Mouse (Mus musculus) forebrain, embryonic 13.5 days (tissue): Measurements from ENCODE around the gene Arid1b. TPM values are rescaled to one million over a fixed set of nuclear protein-coding genes. Genes with fewer than 3 reads are reported as not detected.

Source experiments
- ATAC-seq: fragments of 200-750 bp; cut with Nextera tagmentation; 2 replicates; pipeline ENCODE4 v1.8.0; 2017
- H3K27ac ChIP-seq: fragments of 300-500 bp; sonication (generic); 2 replicates; pipeline ENCODE4 v1.5.1; 2015; ENCODE audit warnings: inconsistent platforms, mild to moderate bottlenecking, moderate library complexity
- H3K27me3 ChIP-seq: fragments of 300-500 bp; sonication (generic); 2 replicates; pipeline ENCODE4 v1.6.1; 2015; ENCODE audit warnings: mild to moderate bottlenecking, inconsistent platforms
- H3K36me3 ChIP-seq: fragments of 300-500 bp; sonication (generic); 2 replicates; pipeline ENCODE4 v1.6.1; 2015; ENCODE audit warnings: mild to moderate bottlenecking, inconsistent platforms; ENCODE audit not compliant: poor library complexity, severe bottlenecking
- H3K4me1 ChIP-seq: fragments of 300-500 bp; sonication (generic); 2 replicates; pipeline ENCODE4 v1.6.1; 2015; ENCODE audit warnings: inconsistent platforms
- H3K4me2 ChIP-seq: fragments of 300-500 bp; sonication (generic); 2 replicates; pipeline ENCODE4 v1.6.1; 2015; ENCODE audit warnings: inconsistent platforms, mild to moderate bottlenecking, moderate library complexity
- H3K4me3 ChIP-seq: fragments of 300-500 bp; sonication (generic); 2 replicates; pipeline ENCODE4 v1.5.1; 2015; ENCODE audit warnings: mild to moderate bottlenecking, inconsistent platforms
- H3K9ac ChIP-seq: fragments of 300-500 bp; sonication (generic); 2 replicates; pipeline ENCODE4 v1.6.1; 2015; ENCODE audit warnings: mild to moderate bottlenecking, inconsistent platforms
- H3K9me3 ChIP-seq: fragments of 300-500 bp; sonication (generic); replicated peaks from 2 replicates; pipeline ENCODE4 v1.6.1; 2016; ENCODE audit warnings: inconsistent platforms
- WGBS: fragments of 180-500 bp; shearing (Covaris S2); methylation state at CpG from one replicate; pipeline ENCODE4 v1.1.7; 2015; 5-methylcytosine and 5-hydroxymethylcytosine counted together
- polyA plus RNA-seq: library from polyadenylated mRNA; unstranded; fragments of >200 nt; fragmentation: Nextera tagmentation; extraction: Ambion mirVana; gene quantifications from 2 replicates; pipeline ENCODE4 v1.2.1, GENCODE M21; 2015

Arid1b gene
- polyA plus RNA-seq, 1 experiment from 2014 or later, result 11.7 TPM

DNA sequence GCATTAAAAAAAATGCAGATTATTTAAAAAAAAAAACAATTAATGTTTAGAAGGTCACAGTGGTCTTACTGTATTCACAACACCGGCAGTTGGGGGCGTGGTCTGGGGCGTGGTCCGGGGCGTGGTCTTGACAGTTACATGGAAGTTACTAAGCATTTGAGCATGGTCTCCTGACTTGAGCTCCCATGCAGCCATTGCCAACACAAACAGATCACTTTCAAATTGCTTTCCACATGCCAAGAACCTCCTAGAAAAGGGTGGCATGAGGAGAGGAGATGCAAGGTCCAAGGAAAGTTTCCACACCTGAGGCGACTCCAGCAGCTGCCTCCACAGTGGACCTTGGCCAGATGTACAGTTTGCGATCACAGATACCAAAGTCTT lies 383.8 kb downstream of the Arid1b start:
- Histone ChIP-seq H3K4me2 (peak overlapping the region; percentile 27), H3K9ac (no peak overlapping the region), H3K27ac (no peak overlapping the region), H3K27me3 (no peaks in the 10 kb centered on the region), H3K4me1 (peaks cover 14% of the 10 kb centered on the region), H3K36me3 (no peaks in the 10 kb centered on the region), H3K4me3 (no peak overlapping the region), H3K9me3 (no peaks in the 10 kb centered on the region)
- no peak for ATAC-seq
- 34% methylated on average over 7 of the region's 7 CpGs for WGBS

DNA sequence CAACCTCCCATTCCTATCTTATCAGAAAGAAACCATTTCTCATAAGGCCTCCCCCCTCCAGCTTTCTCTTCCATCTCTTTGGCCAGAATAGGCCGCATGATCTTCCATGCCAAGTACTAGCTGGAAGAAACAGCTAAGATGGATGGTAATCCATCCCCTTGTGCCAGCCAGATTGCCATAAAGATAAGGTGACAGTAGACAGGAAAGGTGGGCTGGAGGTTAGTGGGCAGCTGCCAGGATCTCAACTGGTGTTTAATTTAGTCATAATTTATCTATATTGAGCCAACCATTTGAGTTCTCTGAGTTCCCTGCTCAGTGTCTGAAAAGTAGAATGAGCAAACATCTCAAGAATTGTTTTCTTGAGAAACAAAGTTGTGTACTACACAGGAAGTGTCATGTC lies 391.6 kb downstream of the Arid1b start:
- Histone ChIP-seq H3K27ac (no peak overlapping the region), H3K27me3 (no peaks in the 10 kb centered on the region), H3K4me1 (peaks cover 4% of the 10 kb centered on the region; the same call in 1 of the 2 replicates), H3K4me2 (no peak overlapping the region), H3K9me3 (no peaks in the 10 kb centered on the region), H3K36me3 (no peaks in the 10 kb centered on the region), H3K4me3 (no peak overlapping the region), H3K9ac (no peak overlapping the region)
- WGBS, result 100% methylated on average over 1 of the region's 1 CpGs
- no peak for ATAC-seq

GRCm38 (mm10) chr17:5386885-5387545 lies 392.9 kb downstream of the Arid1b start:
- ATAC-seq, result no peak
- peaks cover 8% of the 10 kb centered on the region; the same call in 1 of the 2 replicates for H3K4me1 ChIP-seq
- WGBS, result 90% methylated on average over 12 of the region's 12 CpGs
- H3K9ac ChIP-seq, result no peak overlapping the region
- no peak overlapping the region for H3K4me2 ChIP-seq
- no peak overlapping the region for H3K27ac ChIP-seq
- H3K4me3 ChIP-seq, result no peak overlapping the region
- no peaks in the 10 kb centered on the region for H3K27me3 ChIP-seq
- no peaks in the 10 kb centered on the region for H3K9me3 ChIP-seq
- no peaks in the 10 kb centered on the region for H3K36me3 ChIP-seq

DNA sequence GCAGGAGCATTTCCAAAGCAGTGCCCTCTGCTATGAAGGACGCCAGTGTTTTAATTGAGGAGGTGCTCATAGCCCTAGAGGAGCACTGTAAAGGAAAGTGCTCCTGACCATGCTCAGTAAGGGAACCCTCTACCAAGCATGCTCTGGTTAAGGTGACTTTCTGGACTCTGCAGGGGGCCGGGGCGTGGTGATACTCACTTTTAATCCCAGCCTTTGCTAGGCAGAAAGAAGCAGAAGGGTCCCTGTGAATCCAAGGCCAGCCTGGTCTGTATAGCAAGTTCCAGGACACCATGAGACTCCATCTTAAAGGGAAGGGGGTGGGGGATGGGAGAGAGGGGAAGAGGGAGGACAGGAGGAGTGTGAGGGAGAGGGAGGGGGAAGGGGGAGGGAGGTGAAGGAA lies 394.2 kb downstream of the Arid1b start:
- H3K9ac ChIP-seq, result no peak overlapping the region
- no peaks in the 10 kb centered on the region for H3K36me3 ChIP-seq
- no peak overlapping the region for H3K4me2 ChIP-seq
- no peaks in the 10 kb centered on the region for H3K9me3 ChIP-seq
- no peak for ATAC-seq
- H3K4me3 ChIP-seq, result no peak overlapping the region
- no peaks in the 10 kb centered on the region for H3K27me3 ChIP-seq
- 68% methylated on average over 3 of the region's 3 CpGs for WGBS
- H3K4me1 ChIP-seq, result peaks cover 8% of the 10 kb centered on the region; the same call in 1 of the 2 replicates
- H3K27ac ChIP-seq, result no peak overlapping the region

- Histone ChIP-seq H3K9me3 (no peaks in the 10 kb centered on the region), H3K27ac (no peak overlapping the region), H3K4me3 (no peak overlapping the region), H3K4me1 (peaks cover 8% of the 10 kb centered on the region; the same call in 1 of the 2 replicates), H3K36me3 (no peaks in the 10 kb centered on the region), H3K4me2 (no peak overlapping the region), H3K9ac (no peak overlapping the region; the same call in 1 of the 2 replicates), H3K27me3 (0 out of 2 replicates have a peak, but pooled peaks cover 3% of the 10 kb centered on the region)
- WGBS, result 32% methylated on average over 10 of the region's 10 CpGs
- no peak for ATAC-seq
Observed at GRCm38 (mm10) chr17:5390682-5391081, 396.6 kb downstream of the Arid1b start.

- Histone ChIP-seq H3K27ac (no peak overlapping the region), H3K4me1 (peaks cover 10% of the 10 kb centered on the region; the same call in 1 of the 2 replicates), H3K36me3 (no peaks in the 10 kb centered on the region), H3K27me3 (peaks cover 3% of the 10 kb centered on the region; the same call in 1 of the 2 replicates), H3K4me2 (no peak overlapping the region), H3K9ac (no peak overlapping the region), H3K9me3 (no peaks in the 10 kb centered on the region), H3K4me3 (no peak overlapping the region)
- 89% methylated on average over 16 of the region's 16 CpGs for WGBS
- ATAC-seq, result no peak
Observed at GRCm38 (mm10) chr17:5395454-5396205, 401.5 kb downstream of the Arid1b start.

- H3K9me3 ChIP-seq, result no peaks in the 10 kb centered on the region
- WGBS, result 71% methylated on average over 5 of the region's 5 CpGs
- peaks cover 3% of the 10 kb centered on the region; the same call in 1 of the 2 replicates for H3K27me3 ChIP-seq
Observed at GRCm38 (mm10) chr17:5396213-5396612, 402.1 kb downstream of the Arid1b start.

More at GRCm38 (mm10) chr17:5396213-5396612, 402.1 kb downstream of the Arid1b start:
- Histone ChIP-seq H3K27ac (no peak overlapping the region), H3K4me3 (no peak overlapping the region), H3K4me2 (no peak overlapping the region), H3K4me1 (0 out of 2 replicates have a peak, but pooled peaks cover 6% of the 10 kb centered on the region), H3K9ac (no peak overlapping the region), H3K36me3 (no peaks in the 10 kb centered on the region)
- no peak for ATAC-seq
